ENCODE assay signal across 25 mouse cellular contexts in the genomic region with DNA sequence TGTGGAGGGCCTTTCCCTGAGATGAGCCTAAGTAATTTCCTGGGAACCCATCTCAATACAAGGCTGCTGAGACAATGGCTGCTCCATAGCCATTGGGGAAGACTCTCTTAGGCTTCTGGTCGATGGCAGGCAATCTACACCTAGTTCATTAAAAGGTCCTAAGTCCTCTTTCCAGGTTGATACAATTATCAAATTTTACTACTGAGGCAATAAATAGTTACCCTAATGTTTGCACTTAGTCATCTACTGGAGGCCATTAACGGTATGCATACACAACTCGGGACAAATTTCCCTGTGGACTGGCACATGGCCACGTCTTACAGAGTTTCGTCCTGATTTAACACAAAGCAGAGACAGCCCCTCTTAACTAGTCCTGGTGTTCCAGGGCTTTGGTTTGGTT. TPM values are rescaled to one million over a fixed set of nuclear protein-coding genes. Genes with fewer than 3 reads are reported as not detected.
DNase-seq lines count a peak whose midpoint lies in the region; ATAC-seq and TF ChIP-seq lines count a peak whose summit lies in the region.
"Had no signal": no experiment of that assay in that cellular context is flagged by ENCODE, and none has a peak within 500 bp of the region (broad histone marks: within the 10 kb centered on the region; RNA-seq: fewer than 3 reads in every experiment).

No protein-coding gene starts in this region.

- TF ChIP-seq EP300 in stomach, postnatal 0 days (optimal IDR thresholded peaks at IDR 0.05): no peak

- H3K9ac ChIP-seq in intestine, embryonic 15.5 days: no peak overlapping the region
- H3K9ac ChIP-seq in intestine, postnatal 0 days (ENCODE audit: low read depth, low read length): no peak overlapping the region
- H3K9ac ChIP-seq in stomach, postnatal 0 days (ENCODE audit: low read length): no peak overlapping the region
- H3K9ac ChIP-seq in heart, embryonic 12.5 days: no peak overlapping the region
- H3K9ac ChIP-seq: embryonic facial prominence, embryonic 12.5 days; embryonic facial prominence, embryonic 15.5 days; forebrain, embryonic 12.5 days had no signal

- H3K27ac ChIP-seq in intestine, embryonic 15.5 days: no peak overlapping the region
- H3K27ac ChIP-seq in intestine, postnatal 0 days (ENCODE audit: low read depth, low read length): no peak overlapping the region
- no peak overlapping the region for H3K27ac ChIP-seq in stomach, postnatal 0 days (replicated peaks)
- no peak overlapping the region for H3K27ac ChIP-seq in heart, embryonic 12.5 days (ENCODE audit: poor library complexity, severe bottlenecking)
- H3K27ac ChIP-seq: embryonic facial prominence, embryonic 12.5 days; embryonic facial prominence, embryonic 15.5 days; forebrain, embryonic 10.5 days; forebrain, embryonic 12.5 days had no signal

- TF ChIP-seq CTCF in intestine, postnatal 0 days (IDR thresholded peaks at IDR 0.05; ENCODE audit: low read depth): no peak
- no peak for TF ChIP-seq CTCF in stomach, postnatal 0 days (IDR thresholded peaks at IDR 0.05; ENCODE audit: low read depth)

- H3K4me1 ChIP-seq in intestine, embryonic 15.5 days (replicated peaks): no peaks in the 10 kb centered on the region
- 0 out of 2 replicates have a peak, but pooled peaks cover 3% of the 10 kb centered on the region for H3K4me1 ChIP-seq in intestine, postnatal 0 days (replicated peaks; ENCODE audit: control insufficient read depth, insufficient read depth, low read length)
- H3K4me1 ChIP-seq in stomach, postnatal 0 days (replicated peaks; ENCODE audit: control insufficient read depth, insufficient read depth): no peaks in the 10 kb centered on the region
- H3K4me1 ChIP-seq in heart, embryonic 12.5 days (replicated peaks): no peaks in the 10 kb centered on the region
- H3K4me1 ChIP-seq: embryonic facial prominence, embryonic 12.5 days; embryonic facial prominence, embryonic 15.5 days; forebrain, embryonic 10.5 days; forebrain, embryonic 12.5 days had no signal

- no peak overlapping the region for H3K4me3 ChIP-seq in intestine, embryonic 15.5 days (replicated peaks)
- H3K4me3 ChIP-seq in intestine, postnatal 0 days (ENCODE audit: low read depth, low read length): no peak overlapping the region
- H3K4me3 ChIP-seq in stomach, postnatal 0 days (ENCODE audit: low read depth, low read length): no peak overlapping the region
- no peak overlapping the region for H3K4me3 ChIP-seq in heart, embryonic 12.5 days
- H3K4me3 ChIP-seq: embryonic facial prominence, embryonic 12.5 days; embryonic facial prominence, embryonic 15.5 days; erythroblast, embryonic 14.5 days; forebrain, embryonic 10.5 days; forebrain, embryonic 12.5 days had no signal

- H3K36me3 ChIP-seq in intestine, embryonic 15.5 days: peaks cover 20% of the 10 kb centered on the region
- peaks cover 47% of the 10 kb centered on the region for H3K36me3 ChIP-seq in intestine, postnatal 0 days (ENCODE audit: control insufficient read depth, insufficient read depth)
- H3K36me3 ChIP-seq in stomach, postnatal 0 days (ENCODE audit: control insufficient read depth, insufficient read depth, low read length): peaks cover 18% of the 10 kb centered on the region; the same call in 1 of the 2 replicates
- peaks cover 79% of the 10 kb centered on the region for H3K36me3 ChIP-seq in heart, embryonic 12.5 days

- H3K9me3 ChIP-seq in intestine, embryonic 15.5 days: no peaks in the 10 kb centered on the region
- H3K9me3 ChIP-seq in intestine, postnatal 0 days (ENCODE audit: control insufficient read depth): no peaks in the 10 kb centered on the region
- H3K9me3 ChIP-seq in stomach, postnatal 0 days (ENCODE audit: control insufficient read depth, low read length): no peaks in the 10 kb centered on the region
- no peaks in the 10 kb centered on the region for H3K9me3 ChIP-seq in heart, embryonic 12.5 days (replicated peaks)
- H3K9me3 ChIP-seq: embryonic facial prominence, embryonic 12.5 days; embryonic facial prominence, embryonic 15.5 days; forebrain, embryonic 10.5 days; forebrain, embryonic 12.5 days had no signal

- peak; percentile 30 for DNase-seq in NIH3T3 (ENCODE audit: low read depth)
- no peak for DNase-seq in stomach, postnatal 0 days (ENCODE audit: low spot score)
- no peak for DNase-seq in spleen, adult 18-20 months
- no peak for DNase-seq in lung, postnatal 4 days
- DNase-seq: adrenal gland, adult 8-10 months; adrenal gland, postnatal 14 days; adrenal gland, postnatal 36 days; cerebellum, adult 11-12 months; cerebellum, adult 2 months; cerebellum, adult 9-10 months; cerebellum, postnatal 10 days; cerebellum, postnatal 25 days had no signal

- no peaks in the 10 kb centered on the region for H3K27me3 ChIP-seq in intestine, embryonic 15.5 days (replicated peaks)
- no peaks in the 10 kb centered on the region for H3K27me3 ChIP-seq in intestine, postnatal 0 days (replicated peaks; ENCODE audit: control insufficient read depth, insufficient read depth, low read length)
- no peaks in the 10 kb centered on the region for H3K27me3 ChIP-seq in stomach, postnatal 0 days (ENCODE audit: control insufficient read depth, insufficient read depth, low read length)
- H3K27me3 ChIP-seq in heart, embryonic 12.5 days (replicated peaks): no peaks in the 10 kb centered on the region
- H3K27me3 ChIP-seq: embryonic facial prominence, embryonic 12.5 days; embryonic facial prominence, embryonic 15.5 days; Patski had no signal

- 49% methylated on average over 5 of the region's 5 CpGs for WGBS in intestine, embryonic 15.5 days
- WGBS in intestine, postnatal 0 days: 25% methylated on average over 5 of the region's 5 CpGs
- WGBS in stomach, postnatal 0 days: 40% methylated on average over 5 of the region's 5 CpGs
- WGBS in heart, embryonic 12.5 days: 86% methylated on average over 5 of the region's 5 CpGs

- H3K4me2 ChIP-seq in intestine, embryonic 15.5 days (replicated peaks): no peak overlapping the region
- no peak overlapping the region for H3K4me2 ChIP-seq in intestine, postnatal 0 days (replicated peaks; ENCODE audit: low read depth)
- no peak overlapping the region for H3K4me2 ChIP-seq in stomach, postnatal 0 days (replicated peaks; ENCODE audit: low read depth)
- H3K4me2 ChIP-seq in heart, embryonic 12.5 days: no peak overlapping the region
- H3K4me2 ChIP-seq: embryonic facial prominence, embryonic 12.5 days; embryonic facial prominence, embryonic 15.5 days; forebrain, embryonic 12.5 days had no signal

- ATAC-seq in intestine, embryonic 15.5 days: peak; percentile 68
- ATAC-seq in intestine, postnatal 0 days: peak; percentile 80
- peak; percentile 59; the same call in 1 of the 2 replicates for ATAC-seq in stomach, postnatal 0 days (ENCODE audit: low FRiP score, low TSS enrichment)
- no peak for ATAC-seq in heart, embryonic 12.5 days (ENCODE audit: insufficient number of reproducible peaks, low FRiP score)
- ATAC-seq: activated CD4-positive, CD25-positive, alpha-beta regulatory T cell, adult 4 months; forebrain, embryonic 14.5 days; forebrain, embryonic 16.5 days; Patski had no signal

RNA-seq across cellular contexts. Expression of a gene that starts 38.2 kb away (rescaled TPM):
- 260 and 272 TPM in 2 replicates for polyA plus RNA-seq in intestine, embryonic 15.5 days (2015; fragmentation: Nextera tagmentation; extraction: Ambion mirVana)
- 343 and 352 TPM in 2 replicates for polyA plus RNA-seq in intestine, postnatal 0 days (2015; fragmentation: Nextera tagmentation; extraction: Ambion mirVana)
- 191 and 194 TPM in 2 replicates for polyA plus RNA-seq in stomach, postnatal 0 days (2015; fragmentation: Nextera tagmentation; extraction: Ambion mirVana)
- polyA plus RNA-seq in heart, embryonic 12.5 days (2016; fragmentation: Nextera tagmentation; extraction: Ambion mirVana): 153 and 163 TPM in 2 replicates

RNA-seq across cellular contexts. Expression of a gene that starts 41.5 kb away (rescaled TPM):
- polyA plus RNA-seq in intestine, embryonic 15.5 days (2015; fragmentation: Nextera tagmentation; extraction: Ambion mirVana): 42.0 and 47.0 TPM in 2 replicates
- polyA plus RNA-seq in intestine, postnatal 0 days (2015; fragmentation: Nextera tagmentation; extraction: Ambion mirVana): 22.2 and 30.4 TPM in 2 replicates
- polyA plus RNA-seq in stomach, postnatal 0 days (2015; fragmentation: Nextera tagmentation; extraction: Ambion mirVana): 19.2 and 21.1 TPM in 2 replicates
- polyA plus RNA-seq in heart, embryonic 12.5 days (2016; fragmentation: Nextera tagmentation; extraction: Ambion mirVana): 35.6 and 36.3 TPM in 2 replicates

RNA-seq across cellular contexts. Expression of a gene that starts 59.1 kb away (rescaled TPM):
- polyA plus RNA-seq in intestine, embryonic 15.5 days (2015; fragmentation: Nextera tagmentation; extraction: Ambion mirVana): not detected in 2 replicates
- polyA plus RNA-seq in intestine, postnatal 0 days (2015; fragmentation: Nextera tagmentation; extraction: Ambion mirVana): not detected in 2 replicates
- not detected in 2 replicates for polyA plus RNA-seq in stomach, postnatal 0 days (2015; fragmentation: Nextera tagmentation; extraction: Ambion mirVana)
- polyA plus RNA-seq in heart, embryonic 12.5 days (2016; fragmentation: Nextera tagmentation; extraction: Ambion mirVana): 0.09 TPM in 1 of 2 replicates, not detected in the other
- polyA plus RNA-seq: cerebellum, adult 2 months; cortical plate, adult 2 months; embryonic facial prominence, embryonic 12.5 days; embryonic facial prominence, embryonic 15.5 days; erythroblast, embryonic 14.5 days; forebrain, embryonic 10.5 days; forebrain, embryonic 14.5 days; forebrain, embryonic 16.5 days had no signal
